Mouse (Mus musculus) granulocyte monocyte progenitor cell, adult 5-6 weeks (primary cell): ENCODE data around the gene Ccr6. TPM values are rescaled to one million over a fixed set of nuclear protein-coding genes. Genes with fewer than 3 reads are reported as not detected.
"Not testable (repeated sequence)": the region's sequence is repeated elsewhere in the genome, so short reads cannot be mapped to it uniquely, and the experiment has no call there.

Experiments used
- ATAC-seq: replicated peaks from 2 replicates; pipeline ENCODE4 v1.8.0; 2016; ENCODE audit warnings: mild to moderate bottlenecking, moderate TSS enrichment, inconsistent platforms; ENCODE audit not compliant: poor library complexity, severe bottlenecking
- total RNA-seq, 2 experiments: library from RNA; stranded (forward) in 1 of 2; stranded (reverse) in 1 of 2; fragments of 200-712, 200-1000 nt in 1 of 2; fragments of >200 nt in 1 of 2; fragmentation: Nextera tagmentation in 1 of 2; gene quantifications; 2 replicates each; pipeline ENCODE4 v1.2.3; 2014 to 2017

Ccr6 gene
- not detected in 2 replicates for total RNA-seq (2014; fragmentation: Nextera tagmentation)
- not detected in 2 replicates for total RNA-seq (2017)

GRCm38 (mm10) chr17:8235743-8236142 lies at the start of gene Ccr6:
TSS of gene Ccr6 (plus strand) at chr17:8236043.
- no peak for ATAC-seq

GRCm38 (mm10) chr17:8193678-8194077 lies 42.2 kb upstream of the Ccr6 start:
- ATAC-seq, result no peak

GRCm38 (mm10) chr17:8195685-8196376 lies 40.0 kb upstream of the Ccr6 start:
- ATAC-seq, result peak; percentile 71

- ATAC-seq, result no peak
Measured at GRCm38 (mm10) chr17:8197652-8198051, 38.2 kb upstream of the Ccr6 start.

GRCm38 (mm10) chr17:8199067-8199935 lies 36.5 kb upstream of the Ccr6 start:
- ATAC-seq, result peak; percentile 79

- ATAC-seq, result no peak
Measured at GRCm38 (mm10) chr17:8199936-8200330, 35.9 kb upstream of the Ccr6 start.

GRCm38 (mm10) chr17:8203487-8203886 lies 32.4 kb upstream of the Ccr6 start:
- no peak for ATAC-seq

GRCm38 (mm10) chr17:8205221-8205631 lies 30.6 kb upstream of the Ccr6 start:
- ATAC-seq, result not testable (repeated sequence)

- ATAC-seq, result no peak
Measured at GRCm38 (mm10) chr17:8206691-8207090, 29.2 kb upstream of the Ccr6 start.

- ATAC-seq, result no peak
Measured at GRCm38 (mm10) chr17:8209696-8210095, 26.1 kb upstream of the Ccr6 start.

GRCm38 (mm10) chr17:8210170-8210569 lies 25.7 kb upstream of the Ccr6 start:
- no peak for ATAC-seq

- peak; percentile 61 for ATAC-seq
Measured at GRCm38 (mm10) chr17:8210675-8211074, 25.2 kb upstream of the Ccr6 start.

- no peak for ATAC-seq
Measured at GRCm38 (mm10) chr17:8211399-8211798, 24.4 kb upstream of the Ccr6 start.

GRCm38 (mm10) chr17:8214369-8214768 lies 21.5 kb upstream of the Ccr6 start:
- peak; percentile 91 for ATAC-seq

- ATAC-seq, result no peak
Measured at GRCm38 (mm10) chr17:8215016-8215745, 20.7 kb upstream of the Ccr6 start.

GRCm38 (mm10) chr17:8223225-8223624 lies 12.6 kb upstream of the Ccr6 start:
- no peak for ATAC-seq

- ATAC-seq, result no peak
Measured at GRCm38 (mm10) chr17:8224072-8224471, 11.8 kb upstream of the Ccr6 start.

- peak; percentile 94 for ATAC-seq
Measured at GRCm38 (mm10) chr17:8225166-8225565, 10.7 kb upstream of the Ccr6 start.

- ATAC-seq, result peak; percentile 84
Measured at GRCm38 (mm10) chr17:8225746-8226145, 10.1 kb upstream of the Ccr6 start.

- ATAC-seq, result no peak
Measured at GRCm38 (mm10) chr17:8228622-8229021, 7.2 kb upstream of the Ccr6 start.

GRCm38 (mm10) chr17:8229607-8230006 lies 6.2 kb upstream of the Ccr6 start:
- ATAC-seq, result no peak
